Mouse (Mus musculus) limb, embryonic 11.5 days (tissue): ENCODE measurements around the gene Gm10518. TPM values are rescaled to one million over a fixed set of nuclear protein-coding genes. Genes with fewer than 3 reads are reported as not detected.

Experiments used
- polyA plus RNA-seq: library from polyadenylated mRNA; unstranded; fragments of >200 nt; fragmentation: Nextera tagmentation; extraction: Ambion mirVana; gene quantifications from 2 replicates; pipeline ENCODE4 v1.2.1, GENCODE M21; 2014

Gene Gm10518
- polyA plus RNA-seq, 1 experiment from 2014 or later = 0.23 TPM

Other genes starting within 250 kb of the Gm10518 start
- 81.6 and 85.6 TPM in 2 replicates for gene Sccpdh, start 135.2 kb upstream of the Gm10518 start, polyA plus RNA-seq
- gene Kif28, start 58.1 kb upstream of the Gm10518 start, polyA plus RNA-seq = 0.07 and 0.14 TPM in 2 replicates
- gene Ahctf1, start 304 bp downstream of the Gm10518 start, polyA plus RNA-seq = 37.0 and 39.9 TPM in 2 replicates
- 11.3 and 13.8 TPM in 2 replicates for gene Cdc42bpa, start 157.1 kb downstream of the Gm10518 start, polyA plus RNA-seq